In genomic region chr3:85377946-85378702, GRCm38 (mm10) we compare ENCODE assay signal across 8 mouse cellular contexts.
A peak's percentile ranks its signal among the peaks of the same experiment; 100 is the strongest.
DNase-seq lines count a peak whose midpoint lies in the region; ATAC-seq lines count a peak whose summit lies in the region.

No protein-coding gene starts in this region.

- DNase-seq in adrenal gland, adult 8-10 months: peak; percentile 10
- no peak for DNase-seq in adrenal gland, adult 18-20 months (ENCODE audit: low spot score in 2 of 2)
- DNase-seq in 3T3-L1 (ENCODE audit: low read depth, low spot score): peak; percentile 71
- DNase-seq in heart, postnatal 36 days: peak; percentile 16 to 42
- DNase-seq in lung, postnatal 4 days: peak; percentile 59 to 84
- no peak for DNase-seq in midbrain, embryonic 11.5 days (ENCODE audit: low spot score, missing footprints)
- no peak for DNase-seq in thymus, adult 18-20 months

- H3K9me3 ChIP-seq in embryonic facial prominence, embryonic 15.5 days (replicated peaks): no peaks in the 10 kb centered on the region
- H3K9me3 ChIP-seq in midbrain, embryonic 11.5 days (ENCODE audit: control insufficient read depth, low read length): peaks cover 2% of the 10 kb centered on the region; the same call in 1 of the 2 replicates

- no peaks in the 10 kb centered on the region for H3K27me3 ChIP-seq in embryonic facial prominence, embryonic 15.5 days
- H3K27me3 ChIP-seq in midbrain, embryonic 11.5 days (ENCODE audit: control insufficient read depth, insufficient read depth, low read length): no peaks in the 10 kb centered on the region

- peak overlapping the region; percentile 6; the same call in 1 of the 2 replicates for H3K4me2 ChIP-seq in embryonic facial prominence, embryonic 15.5 days (replicated peaks)
- H3K4me2 ChIP-seq in midbrain, embryonic 11.5 days: no peak overlapping the region

- H3K4me3 ChIP-seq in embryonic facial prominence, embryonic 15.5 days (replicated peaks): no peak overlapping the region
- H3K4me3 ChIP-seq in midbrain, embryonic 11.5 days (ENCODE audit: low read depth, low read length): no peak overlapping the region

- 25% methylated on average over 13 of the region's 13 CpGs for WGBS in embryonic facial prominence, embryonic 15.5 days
- 68% methylated on average over 13 of the region's 13 CpGs for WGBS in midbrain, embryonic 11.5 days

- H3K27ac ChIP-seq in embryonic facial prominence, embryonic 15.5 days (replicated peaks): no peak overlapping the region
- H3K27ac ChIP-seq in midbrain, embryonic 11.5 days (ENCODE audit: low read depth, low read length): no peak overlapping the region

- peaks cover 14% of the 10 kb centered on the region for H3K4me1 ChIP-seq in embryonic facial prominence, embryonic 15.5 days
- no peaks in the 10 kb centered on the region; the same call in 1 of the 2 replicates for H3K4me1 ChIP-seq in midbrain, embryonic 11.5 days (ENCODE audit: control insufficient read depth, insufficient read depth, low read length)

- intact Hi-C loops in heart, postnatal 36 days (cut with DNase I): loop anchor here (5.0 kb wide), 1 partner anchor 139 kb away; no protein-coding TSS in a partner anchor

- H3K36me3 ChIP-seq in embryonic facial prominence, embryonic 15.5 days: no peaks in the 10 kb centered on the region
- no peaks in the 10 kb centered on the region for H3K36me3 ChIP-seq in midbrain, embryonic 11.5 days (ENCODE audit: control insufficient read depth, insufficient read depth, low read length)

- no peak overlapping the region for H3K9ac ChIP-seq in embryonic facial prominence, embryonic 15.5 days
- no peak overlapping the region for H3K9ac ChIP-seq in midbrain, embryonic 11.5 days (ENCODE audit: low read length)

- ATAC-seq in embryonic facial prominence, embryonic 15.5 days (ENCODE audit: insufficient number of reproducible peaks, low FRiP score, low TSS enrichment, low read depth): peak; percentile 49; the same call in 1 of the 2 replicates
- no peak for ATAC-seq in midbrain, embryonic 11.5 days (ENCODE audit: low FRiP score)

Comparison
In these comparisons a context has a peak if more than half of its experiments do, and no peak if none do; other contexts are left out.
1. DNase-seq: peak in adrenal gland, adult 8-10 months (single experiment), 3T3-L1 (single experiment), heart, postnatal 36 days (2 of 2) and lung, postnatal 4 days (2 of 2); none in adrenal gland, adult 18-20 months (0 of 2), midbrain, embryonic 11.5 days (single experiment) and thymus, adult 18-20 months (0 of 2).